Mouse (Mus musculus): ENCODE measurements at regions not wholly inside any gene's neighbourhood (a gene's known extent, or its start where the extent isn't known, plus 50 kb on each side); places are given as distances from the start of the nearest gene placed in this dataset.
A peak's percentile ranks its signal among the peaks of the same experiment; 100 is the strongest.

GRCm38 (mm10) chr11:111155023-111155422 lies 89.1 kb downstream of the Kcnj2 start:
- Histone ChIP-seq H3K4me3 (ENCODE audit: insufficient read depth, low read depth, low read length) (no peak overlapping the region), H3K4me1 (ENCODE audit: control insufficient read depth, insufficient read depth, low read length) (no peaks in the 10 kb centered on the region), H3K9ac (ENCODE audit: low read depth, low read length) (no peak overlapping the region), H3K36me3 (ENCODE audit: control insufficient read depth, insufficient read depth, low read length) (no peaks in the 10 kb centered on the region), H3K27me3 (ENCODE audit: control insufficient read depth, insufficient read depth, low read length) (no peaks in the 10 kb centered on the region), H3K79me2 (ENCODE audit: control insufficient read depth, insufficient read depth, low read length) (no peaks in the 10 kb centered on the region), H3K27ac (replicated peaks; ENCODE audit: insufficient read depth, low read depth, low read length) (no peak overlapping the region)
- DNase-seq (ENCODE audit: extremely low read depth, low read depth, low spot score) = peak; percentile 1
- no peak for TF ChIP-seq POLR2A (IDR thresholded peaks at IDR 0.05; ENCODE audit: extremely low read depth, insufficient read depth, low read length)
- no peak for TF ChIP-seq CTCF (IDR thresholded peaks at IDR 0.05; ENCODE audit: low read depth, low read length)
- WGBS = 81% methylated on average over 7 of the region's 7 CpGs

GRCm38 (mm10) chr11:111155747-111156146 lies 89.8 kb downstream of the Kcnj2 start:
- H3K27ac ChIP-seq (replicated peaks; ENCODE audit: insufficient read depth, low read depth, low read length) = no peak overlapping the region

GRCm38 (mm10) chr11:111159299-111159698 lies 93.3 kb downstream of the Kcnj2 start:
- WGBS = 72% methylated on average over 2 of the region's 2 CpGs
- no peak for TF ChIP-seq POLR2A (IDR thresholded peaks at IDR 0.05; ENCODE audit: extremely low read depth, insufficient read depth, low read length)
- TF ChIP-seq CTCF (IDR thresholded peaks at IDR 0.05; ENCODE audit: low read depth, low read length) = no peak
- Histone ChIP-seq H3K27ac (replicated peaks; ENCODE audit: insufficient read depth, low read depth, low read length) (no peak overlapping the region), H3K9ac (ENCODE audit: low read depth, low read length) (no peak overlapping the region), H3K27me3 (ENCODE audit: control insufficient read depth, insufficient read depth, low read length) (no peaks in the 10 kb centered on the region), H3K36me3 (ENCODE audit: control insufficient read depth, insufficient read depth, low read length) (no peaks in the 10 kb centered on the region), H3K79me2 (ENCODE audit: control insufficient read depth, insufficient read depth, low read length) (no peaks in the 10 kb centered on the region), H3K4me3 (ENCODE audit: insufficient read depth, low read depth, low read length) (no peak overlapping the region), H3K4me1 (ENCODE audit: control insufficient read depth, insufficient read depth, low read length) (no peaks in the 10 kb centered on the region)
- DNase-seq (ENCODE audit: extremely low read depth, low read depth, low spot score) = peak; percentile 5

More at GRCm38 (mm10) chr11:111155747-111156146, 89.8 kb downstream of the Kcnj2 start:
- H3K9ac ChIP-seq (ENCODE audit: low read depth, low read length) = no peak overlapping the region
- no peaks in the 10 kb centered on the region for H3K79me2 ChIP-seq (ENCODE audit: control insufficient read depth, insufficient read depth, low read length)
- H3K4me3 ChIP-seq (ENCODE audit: insufficient read depth, low read depth, low read length) = no peak overlapping the region
- TF ChIP-seq POLR2A (IDR thresholded peaks at IDR 0.05; ENCODE audit: extremely low read depth, insufficient read depth, low read length) = no peak
- TF ChIP-seq CTCF (IDR thresholded peaks at IDR 0.05; ENCODE audit: low read depth, low read length) = no peak
- no peaks in the 10 kb centered on the region for H3K27me3 ChIP-seq (ENCODE audit: control insufficient read depth, insufficient read depth, low read length)
- no peaks in the 10 kb centered on the region for H3K36me3 ChIP-seq (ENCODE audit: control insufficient read depth, insufficient read depth, low read length)
- WGBS = 85% methylated on average over 7 of the region's 7 CpGs
- DNase-seq (ENCODE audit: extremely low read depth, low read depth, low spot score) = no peak
- no peaks in the 10 kb centered on the region for H3K4me1 ChIP-seq (ENCODE audit: control insufficient read depth, insufficient read depth, low read length)

- no peaks in the 10 kb centered on the region for H3K36me3 ChIP-seq (ENCODE audit: control insufficient read depth, insufficient read depth, low read length)
- no peak overlapping the region for H3K4me3 ChIP-seq (ENCODE audit: insufficient read depth, low read depth, low read length)
- H3K27me3 ChIP-seq (ENCODE audit: control insufficient read depth, insufficient read depth, low read length) = no peaks in the 10 kb centered on the region
- no peaks in the 10 kb centered on the region for H3K79me2 ChIP-seq (ENCODE audit: control insufficient read depth, insufficient read depth, low read length)
- H3K27ac ChIP-seq (replicated peaks; ENCODE audit: insufficient read depth, low read depth, low read length) = no peak overlapping the region
- H3K9ac ChIP-seq (ENCODE audit: low read depth, low read length) = no peak overlapping the region
- no peaks in the 10 kb centered on the region for H3K4me1 ChIP-seq (ENCODE audit: control insufficient read depth, insufficient read depth, low read length)
- no peak for TF ChIP-seq POLR2A (IDR thresholded peaks at IDR 0.05; ENCODE audit: extremely low read depth, insufficient read depth, low read length)
- TF ChIP-seq CTCF (IDR thresholded peaks at IDR 0.05; ENCODE audit: low read depth, low read length) = no peak
- DNase-seq (ENCODE audit: extremely low read depth, low read depth, low spot score) = peak; percentile 19
Observed at GRCm38 (mm10) chr11:111164907-111165306, 98.9 kb downstream of the Kcnj2 start.

- no peak overlapping the region for H3K9ac ChIP-seq (ENCODE audit: low read depth, low read length)
- 82% methylated on average over 5 of the region's 5 CpGs for WGBS
- DNase-seq (ENCODE audit: extremely low read depth, low read depth, low spot score) = no peak
- no peak overlapping the region for H3K27ac ChIP-seq (replicated peaks; ENCODE audit: insufficient read depth, low read depth, low read length)
- no peak for TF ChIP-seq CTCF (IDR thresholded peaks at IDR 0.05; ENCODE audit: low read depth, low read length)
- TF ChIP-seq POLR2A (IDR thresholded peaks at IDR 0.05; ENCODE audit: extremely low read depth, insufficient read depth, low read length) = no peak
- H3K4me1 ChIP-seq (ENCODE audit: control insufficient read depth, insufficient read depth, low read length) = no peaks in the 10 kb centered on the region
- H3K36me3 ChIP-seq (ENCODE audit: control insufficient read depth, insufficient read depth, low read length) = no peaks in the 10 kb centered on the region
- H3K4me3 ChIP-seq (ENCODE audit: insufficient read depth, low read depth, low read length) = no peak overlapping the region
- no peaks in the 10 kb centered on the region for H3K79me2 ChIP-seq (ENCODE audit: control insufficient read depth, insufficient read depth, low read length)
- no peaks in the 10 kb centered on the region for H3K27me3 ChIP-seq (ENCODE audit: control insufficient read depth, insufficient read depth, low read length)
Observed at GRCm38 (mm10) chr11:111170174-111170800, 104.3 kb downstream of the Kcnj2 start.

- TF ChIP-seq POLR2A (IDR thresholded peaks at IDR 0.05; ENCODE audit: extremely low read depth, insufficient read depth, low read length) (no peak), CTCF (IDR thresholded peaks at IDR 0.05; ENCODE audit: low read depth, low read length) (no peak)
- H3K27ac ChIP-seq (replicated peaks; ENCODE audit: insufficient read depth, low read depth, low read length) = no peak overlapping the region
- DNase-seq (ENCODE audit: extremely low read depth, low read depth, low spot score) = no peak
- no peaks in the 10 kb centered on the region for H3K79me2 ChIP-seq (ENCODE audit: control insufficient read depth, insufficient read depth, low read length)
- no peak overlapping the region for H3K4me3 ChIP-seq (ENCODE audit: insufficient read depth, low read depth, low read length)
- H3K9ac ChIP-seq (ENCODE audit: low read depth, low read length) = no peak overlapping the region
- H3K27me3 ChIP-seq (ENCODE audit: control insufficient read depth, insufficient read depth, low read length) = no peaks in the 10 kb centered on the region
- WGBS = 89% methylated on average over 4 of the region's 4 CpGs
- no peaks in the 10 kb centered on the region for H3K4me1 ChIP-seq (ENCODE audit: control insufficient read depth, insufficient read depth, low read length)
- no peaks in the 10 kb centered on the region for H3K36me3 ChIP-seq (ENCODE audit: control insufficient read depth, insufficient read depth, low read length)
Observed at GRCm38 (mm10) chr11:111173525-111173924, 107.6 kb downstream of the Kcnj2 start.
